Mouse (Mus musculus): ENCODE data around the gene Abhd5.

GRCm38 (mm10) chr9:122352025-122352392 is 601 bp downstream of the Abhd5 start:
- TF ChIP-seq CTCF (IDR thresholded peaks at IDR 0.05; ENCODE audit: extremely low read depth, insufficient read depth, low read length) (no peak), POLR2A (IDR thresholded peaks at IDR 0.05; ENCODE audit: extremely low read depth, insufficient read depth, low read length) (no peak)
